ENCODE assay signal across 26 mouse cellular contexts in the genomic region with DNA sequence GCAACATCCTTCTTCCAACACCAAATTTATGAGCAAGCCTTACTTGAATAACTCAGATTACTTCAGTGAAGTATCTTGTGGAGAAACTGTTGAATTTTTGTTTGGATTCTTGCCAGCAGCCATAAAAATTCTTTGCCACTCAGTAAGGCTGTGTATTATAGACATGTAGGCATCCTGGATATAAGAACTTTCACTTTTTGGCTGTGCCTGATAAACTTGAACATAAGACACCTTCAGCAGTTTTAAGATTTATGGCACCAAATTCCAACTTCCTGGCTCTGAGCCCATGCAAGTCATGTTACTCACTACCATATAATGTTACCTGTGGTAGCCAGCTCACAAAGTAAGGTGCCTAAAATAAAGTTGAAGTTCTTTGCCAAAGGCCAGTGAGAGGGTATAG.
DNase-seq lines count a peak whose midpoint lies in the region; ATAC-seq lines count a peak whose summit lies in the region.
"Had no signal": no experiment of that assay in that cellular context is flagged by ENCODE, and none has a peak within 500 bp of the region (broad histone marks: within the 10 kb centered on the region; RNA-seq: fewer than 3 reads in every experiment).

No protein-coding gene starts in this region.

- no peak overlapping the region for H3K4me3 ChIP-seq in limb, embryonic 12.5 days (replicated peaks)
- no peak overlapping the region for H3K4me3 ChIP-seq in limb, embryonic 10.5 days
- H3K4me3 ChIP-seq in intestine, embryonic 14.5 days (ENCODE audit: low read depth, low read length): no peak overlapping the region
- no peak overlapping the region for H3K4me3 ChIP-seq in limb, embryonic 15.5 days
- H3K4me3 ChIP-seq: embryonic facial prominence, embryonic 15.5 days; forebrain, embryonic 15.5 days; heart, embryonic 13.5 days; hindbrain, embryonic 12.5 days; layer of hippocampus, adult 2 months had no signal

- peaks cover 13% of the 10 kb centered on the region for H3K4me1 ChIP-seq in limb, embryonic 12.5 days (replicated peaks)
- H3K4me1 ChIP-seq in limb, embryonic 10.5 days: peaks cover 4% of the 10 kb centered on the region; the same call in 1 of the 2 replicates
- H3K4me1 ChIP-seq in intestine, embryonic 14.5 days (replicated peaks; ENCODE audit: control insufficient read depth, insufficient read depth, low read length): peaks cover 15% of the 10 kb centered on the region
- peaks cover 12% of the 10 kb centered on the region for H3K4me1 ChIP-seq in limb, embryonic 15.5 days
- H3K4me1 ChIP-seq: forebrain, embryonic 15.5 days; heart, embryonic 13.5 days had no signal

- peak overlapping the region; percentile 70; the same call in 1 of the 2 replicates for H3K27ac ChIP-seq in limb, embryonic 12.5 days
- no peak overlapping the region for H3K27ac ChIP-seq in limb, embryonic 10.5 days
- H3K27ac ChIP-seq in intestine, embryonic 14.5 days (ENCODE audit: low read depth): peak overlapping the region; percentile 55; the same call in 1 of the 2 replicates
- H3K27ac ChIP-seq in limb, embryonic 15.5 days: peak overlapping the region; percentile 62
- H3K27ac ChIP-seq: embryonic facial prominence, embryonic 15.5 days; forebrain, embryonic 15.5 days; heart, embryonic 13.5 days; hindbrain, embryonic 12.5 days; layer of hippocampus, adult 2 months had no signal

- H3K27me3 ChIP-seq in limb, embryonic 12.5 days: no peaks in the 10 kb centered on the region
- no peaks in the 10 kb centered on the region for H3K27me3 ChIP-seq in limb, embryonic 10.5 days (ENCODE audit: low read depth, poor library complexity, severe bottlenecking)
- no peaks in the 10 kb centered on the region for H3K27me3 ChIP-seq in intestine, embryonic 14.5 days (replicated peaks; ENCODE audit: control insufficient read depth, insufficient read depth, low read length)
- no peaks in the 10 kb centered on the region for H3K27me3 ChIP-seq in limb, embryonic 15.5 days
- H3K27me3 ChIP-seq: embryonic facial prominence, embryonic 15.5 days; forebrain, embryonic 15.5 days; heart, embryonic 13.5 days; hindbrain, embryonic 12.5 days had no signal

- H3K36me3 ChIP-seq in limb, embryonic 12.5 days: no peaks in the 10 kb centered on the region
- no peaks in the 10 kb centered on the region for H3K36me3 ChIP-seq in limb, embryonic 10.5 days
- no peaks in the 10 kb centered on the region for H3K36me3 ChIP-seq in intestine, embryonic 14.5 days (ENCODE audit: control insufficient read depth, insufficient read depth, low read length)
- no peaks in the 10 kb centered on the region for H3K36me3 ChIP-seq in limb, embryonic 15.5 days
- H3K36me3 ChIP-seq: embryonic facial prominence, embryonic 15.5 days; forebrain, embryonic 15.5 days; G1E; heart, embryonic 13.5 days; hindbrain, embryonic 12.5 days had no signal

- no peak overlapping the region for H3K9ac ChIP-seq in limb, embryonic 12.5 days (replicated peaks)
- no peak overlapping the region for H3K9ac ChIP-seq in intestine, embryonic 14.5 days (ENCODE audit: low read length)
- H3K9ac ChIP-seq in limb, embryonic 15.5 days: no peak overlapping the region
- H3K9ac ChIP-seq: embryonic facial prominence, embryonic 15.5 days; forebrain, embryonic 15.5 days; heart, embryonic 13.5 days; hindbrain, embryonic 12.5 days had no signal

- no peak overlapping the region for H3K4me2 ChIP-seq in limb, embryonic 12.5 days
- H3K4me2 ChIP-seq in intestine, embryonic 14.5 days (ENCODE audit: low read length): no peak overlapping the region
- no peak overlapping the region for H3K4me2 ChIP-seq in limb, embryonic 15.5 days
- H3K4me2 ChIP-seq: embryonic facial prominence, embryonic 15.5 days; forebrain, embryonic 15.5 days; heart, embryonic 13.5 days; hindbrain, embryonic 12.5 days had no signal

- no peak for DNase-seq in limb, embryonic 10.5 days (ENCODE audit: low spot score)
- DNase-seq in NIH3T3 (ENCODE audit: low read depth) (peak; percentile 72), adipocyte (ENCODE audit: low spot score) (no peak)
- DNase-seq in intestine, embryonic 14.5 days (ENCODE audit: low spot score): peak; percentile 51
- DNase-seq in thymus, postnatal 36 days: no peak
- DNase-seq: adrenal gland, adult 8-10 months; B cell, adult 2 months; cerebellum, adult 11-12 months; cerebellum, postnatal 10 days; gastrocnemius, postnatal 25 days; heart, adult 18-20 months; heart, postnatal 14 days; kidney, adult 8-10 months; kidney, postnatal 14 days; lung, postnatal 4 days; right cerebral cortex, adult 18-20 months; right cerebral cortex, postnatal 4 days had no signal

- H3K9me3 ChIP-seq in limb, embryonic 12.5 days: peaks cover 12% of the 10 kb centered on the region; the same call in 1 of the 2 replicates
- no peaks in the 10 kb centered on the region; the same call in 1 of the 2 replicates for H3K9me3 ChIP-seq in limb, embryonic 10.5 days (replicated peaks)
- peaks cover 8% of the 10 kb centered on the region; the same call in 1 of the 2 replicates for H3K9me3 ChIP-seq in intestine, embryonic 14.5 days (ENCODE audit: control insufficient read depth, low read length)
- H3K9me3 ChIP-seq in limb, embryonic 15.5 days: no peaks in the 10 kb centered on the region
- H3K9me3 ChIP-seq: embryonic facial prominence, embryonic 15.5 days; forebrain, embryonic 15.5 days had no signal

- ATAC-seq in limb, embryonic 12.5 days (ENCODE audit: insufficient number of reproducible peaks, insufficient read depth, low FRiP score, low TSS enrichment, low read depth): no peak
- ATAC-seq in intestine, embryonic 14.5 days (replicated peaks; ENCODE audit: low FRiP score, low TSS enrichment, low read depth): no peak
- 0 out of 2 replicates have a peak, but pooled peaks have one; percentile 48 for ATAC-seq in limb, embryonic 15.5 days (ENCODE audit: insufficient number of reproducible peaks, low FRiP score, low TSS enrichment, low read depth)
- ATAC-seq: forebrain, embryonic 15.5 days; midbrain, embryonic 16.5 days had no signal

Comparison
In these comparisons a context has a peak if more than half of its experiments do, and no peak if none do; other contexts are left out.
1. DNase-seq: peak in NIH3T3 (single experiment) and intestine, embryonic 14.5 days (single experiment); none in limb, embryonic 10.5 days (single experiment), adipocyte (single experiment) and thymus, postnatal 36 days (0 of 2).